Mouse (Mus musculus) right cerebral cortex, postnatal 14 days (tissue): ENCODE data around the gene Ccdc83.

Experiments used
- DNase-seq: peaks from one replicate; pipeline ENCODE4 v3.0.0; 2022

Gene Ccdc83

GRCm38 (mm10) chr7:90265289-90265970, at the start of gene Ccdc83:
Gene Ccdc83 (minus strand): TSS chr7:90265777.
- peak; percentile 64 for DNase-seq

GRCm38 (mm10) chr7:90313421-90313820, 47.8 kb upstream of the Ccdc83 start:
- no peak for DNase-seq

GRCm38 (mm10) chr7:90312151-90312883, 46.7 kb upstream of the Ccdc83 start:
- DNase-seq, result no peak

GRCm38 (mm10) chr7:90308003-90308402, 42.4 kb upstream of the Ccdc83 start:
- no peak for DNase-seq

GRCm38 (mm10) chr7:90306968-90307367, 41.4 kb upstream of the Ccdc83 start:
- no peak for DNase-seq

GRCm38 (mm10) chr7:90306079-90306478, 40.5 kb upstream of the Ccdc83 start:
- DNase-seq, result no peak

- no peak for DNase-seq
Observed at GRCm38 (mm10) chr7:90302647-90303552, 37.3 kb upstream of the Ccdc83 start.

- DNase-seq, result peak; percentile 30
Observed at GRCm38 (mm10) chr7:90301942-90302646, 36.5 kb upstream of the Ccdc83 start, which contains the start of gene Sytl2. Gene Sytl2 (plus strand): TSS chr7:90302252.

- no peak for DNase-seq
Observed at GRCm38 (mm10) chr7:90291885-90292284, 26.3 kb upstream of the Ccdc83 start.

- DNase-seq, result no peak
Observed at GRCm38 (mm10) chr7:90284793-90285192, 19.2 kb upstream of the Ccdc83 start.

GRCm38 (mm10) chr7:90282786-90283185, 17.2 kb upstream of the Ccdc83 start:
- no peak for DNase-seq

- no peak for DNase-seq
Observed at GRCm38 (mm10) chr7:90281759-90282546, 16.4 kb upstream of the Ccdc83 start.

- DNase-seq, result no peak
Observed at GRCm38 (mm10) chr7:90280878-90281277, 15.3 kb upstream of the Ccdc83 start.

- DNase-seq, result peak; percentile 37
Observed at GRCm38 (mm10) chr7:90280274-90280875, 14.8 kb upstream of the Ccdc83 start.

GRCm38 (mm10) chr7:90279136-90279535, 13.6 kb upstream of the Ccdc83 start:
- DNase-seq, result no peak

GRCm38 (mm10) chr7:90277769-90278168, 12.2 kb upstream of the Ccdc83 start:
- no peak for DNase-seq

GRCm38 (mm10) chr7:90277246-90277645, 11.7 kb upstream of the Ccdc83 start:
- DNase-seq, result no peak

- no peak for DNase-seq
Observed at GRCm38 (mm10) chr7:90274561-90275100, 9.1 kb upstream of the Ccdc83 start.

GRCm38 (mm10) chr7:90270141-90270540, 4.6 kb upstream of the Ccdc83 start:
- no peak for DNase-seq

- DNase-seq, result no peak
Observed at GRCm38 (mm10) chr7:90261902-90262599, 3.5 kb downstream of the Ccdc83 start.
